Mouse (Mus musculus): ENCODE measurements around the gene Arhgap5. TPM values are rescaled to one million over a fixed set of nuclear protein-coding genes. Genes with fewer than 3 reads are reported as not detected.
A peak's percentile ranks its signal among the peaks of the same experiment; 100 is the strongest.
"Not testable (repeated sequence)": the region's sequence is repeated elsewhere in the genome, so short reads cannot be mapped to it uniquely, and the experiment has no call there.

The Arhgap5 gene
- polyA plus RNA-seq, 1 experiment from 2014 or later: 64.7 TPM

- H3K9me3 ChIP-seq: no peaks in the 10 kb centered on the region
- H3K4me2 ChIP-seq: no peak overlapping the region
- WGBS: 90% methylated on average over 3 of the region's 3 CpGs
- no peak overlapping the region for H3K27ac ChIP-seq
- H3K9ac ChIP-seq: no peak overlapping the region
- H3K36me3 ChIP-seq (replicated peaks): peaks cover 9% of the 10 kb centered on the region
- ATAC-seq (ENCODE audit: low FRiP score): no peak
- no peak overlapping the region for H3K4me3 ChIP-seq (replicated peaks)
- H3K4me1 ChIP-seq: no peaks in the 10 kb centered on the region
- H3K27me3 ChIP-seq: no peaks in the 10 kb centered on the region
Observed at GRCm38 (mm10) chr12:52555188-52555876, 51.6 kb downstream of the Arhgap5 start.

GRCm38 (mm10) chr12:52565654-52566053 is 61.9 kb downstream of the Arhgap5 start:
- H3K9ac ChIP-seq: no peak overlapping the region
- H3K4me3 ChIP-seq (replicated peaks): no peak overlapping the region
- WGBS: 93% methylated on average over 5 of the region's 5 CpGs
- no peaks in the 10 kb centered on the region for H3K9me3 ChIP-seq
- H3K27me3 ChIP-seq: no peaks in the 10 kb centered on the region
- H3K27ac ChIP-seq: no peak overlapping the region
- no peak for ATAC-seq (ENCODE audit: low FRiP score)
- H3K4me2 ChIP-seq: no peak overlapping the region
- no peaks in the 10 kb centered on the region for H3K4me1 ChIP-seq
- peaks cover 17% of the 10 kb centered on the region for H3K36me3 ChIP-seq (replicated peaks)

- whole genome bisulfite sequencing: 93% methylated on average over 2 of the region's 2 CpGs
- Histone ChIP-seq H3K9ac (no peak overlapping the region), H3K4me3 (replicated peaks) (no peak overlapping the region), H3K27me3 (no peaks in the 10 kb centered on the region), H3K9me3 (no peaks in the 10 kb centered on the region), H3K4me2 (no peak overlapping the region), H3K4me1 (no peaks in the 10 kb centered on the region), H3K27ac (no peak overlapping the region), H3K36me3 (replicated peaks) (peaks cover 6% of the 10 kb centered on the region; the same call in 1 of the 2 replicates)
- ATAC-seq (ENCODE audit: low FRiP score): no peak
Observed at GRCm38 (mm10) chr12:52573371-52573770, 69.6 kb downstream of the Arhgap5 start.

- H3K4me1 ChIP-seq; H3K4me2 ChIP-seq; ATAC-seq (ENCODE audit: low FRiP score); H3K9me3 ChIP-seq; H3K27ac ChIP-seq; H3K4me3 ChIP-seq (replicated peaks); H3K36me3 ChIP-seq (replicated peaks); H3K27me3 ChIP-seq; H3K9ac ChIP-seq: not testable (repeated sequence)
- WGBS: 78% methylated on average over 2 of the region's 2 CpGs
Observed at GRCm38 (mm10) chr12:52586466-52586865, 82.7 kb downstream of the Arhgap5 start.

- Histone ChIP-seq H3K36me3 (replicated peaks) (no peaks in the 10 kb centered on the region), H3K9me3 (no peaks in the 10 kb centered on the region), H3K4me1 (no peaks in the 10 kb centered on the region), H3K27me3 (no peaks in the 10 kb centered on the region), H3K4me3 (replicated peaks) (no peak overlapping the region), H3K27ac (no peak overlapping the region), H3K9ac (no peak overlapping the region), H3K4me2 (no peak overlapping the region)
- ATAC-seq (ENCODE audit: low FRiP score): no peak
- WGBS: 77% methylated on average over 2 of the region's 2 CpGs
Observed at GRCm38 (mm10) chr12:52587473-52588010, 83.8 kb downstream of the Arhgap5 start.

GRCm38 (mm10) chr12:52595389-52596185 is 91.8 kb downstream of the Arhgap5 start:
- 87% methylated on average over 7 of the region's 7 CpGs for WGBS
- Histone ChIP-seq H3K27me3 (no peaks in the 10 kb centered on the region), H3K4me1 (no peaks in the 10 kb centered on the region), H3K4me3 (replicated peaks) (no peak overlapping the region), H3K9me3 (0 out of 2 replicates have a peak, but pooled peaks cover 7% of the 10 kb centered on the region), H3K9ac (no peak overlapping the region), H3K4me2 (no peak overlapping the region), H3K36me3 (replicated peaks) (no peaks in the 10 kb centered on the region), H3K27ac (no peak overlapping the region)
- no peak for ATAC-seq (ENCODE audit: low FRiP score)

GRCm38 (mm10) chr12:52602471-52602870 is 98.7 kb downstream of the Arhgap5 start:
- Histone ChIP-seq H3K4me2 (peak overlapping the region; percentile 80), H3K36me3 (replicated peaks) (no peaks in the 10 kb centered on the region), H3K4me1 (peaks cover 9% of the 10 kb centered on the region), H3K27me3 (no peaks in the 10 kb centered on the region), H3K4me3 (replicated peaks) (peak overlapping the region; percentile 85), H3K27ac (0 out of 2 replicates have a peak overlapping the region, but pooled peaks have one; percentile 88), H3K9ac (peak overlapping the region; percentile 77), H3K9me3 (0 out of 2 replicates have a peak, but pooled peaks cover 7% of the 10 kb centered on the region)
- 28% methylated on average over 2 of the region's 2 CpGs for WGBS
- ATAC-seq (ENCODE audit: low FRiP score): no peak

- Histone ChIP-seq H3K36me3 (replicated peaks) (no peaks in the 10 kb centered on the region), H3K4me1 (peaks cover 9% of the 10 kb centered on the region), H3K9ac (peak overlapping the region; percentile 77), H3K4me2 (peak overlapping the region; percentile 80), H3K4me3 (replicated peaks) (peak overlapping the region; percentile 85), H3K27me3 (no peaks in the 10 kb centered on the region), H3K27ac (peak overlapping the region; percentile 88), H3K9me3 (0 out of 2 replicates have a peak, but pooled peaks cover 7% of the 10 kb centered on the region)
- 0% methylated on average over 35 of the region's 35 CpGs for WGBS
- ATAC-seq (ENCODE audit: low FRiP score): peak; percentile 91
Observed at GRCm38 (mm10) chr12:52602883-52603694, 99.3 kb downstream of the Arhgap5 start.

- peak; percentile 85 for ATAC-seq (ENCODE audit: low FRiP score)
- Histone ChIP-seq H3K36me3 (replicated peaks) (no peaks in the 10 kb centered on the region), H3K27me3 (no peaks in the 10 kb centered on the region), H3K4me2 (peak overlapping the region; percentile 80), H3K9me3 (0 out of 2 replicates have a peak, but pooled peaks cover 3% of the 10 kb centered on the region), H3K4me3 (replicated peaks) (peak overlapping the region; percentile 85), H3K27ac (peak overlapping the region; percentile 88), H3K9ac (peak overlapping the region; percentile 77), H3K4me1 (peaks cover 9% of the 10 kb centered on the region)
- WGBS: 0% methylated on average over 21 of the region's 21 CpGs
Observed at GRCm38 (mm10) chr12:52603695-52604255, 100.0 kb downstream of the Arhgap5 start.

- H3K4me1 ChIP-seq: peaks cover 9% of the 10 kb centered on the region
- under 1% methylated on average over 33 of the region's 33 CpGs for WGBS
- H3K27me3 ChIP-seq: no peaks in the 10 kb centered on the region
- H3K9ac ChIP-seq: peak overlapping the region; percentile 78
- H3K36me3 ChIP-seq (replicated peaks): no peaks in the 10 kb centered on the region
- H3K4me3 ChIP-seq (replicated peaks): peak overlapping the region; percentile 85
- peak overlapping the region; percentile 80 for H3K4me2 ChIP-seq
- H3K9me3 ChIP-seq: no peaks in the 10 kb centered on the region
- ATAC-seq (ENCODE audit: low FRiP score): peak; percentile 88
- H3K27ac ChIP-seq: peak overlapping the region; percentile 88
Observed at GRCm38 (mm10) chr12:52604256-52604991, 100.7 kb downstream of the Arhgap5 start.

- Histone ChIP-seq H3K36me3 (replicated peaks) (no peaks in the 10 kb centered on the region), H3K4me1 (peaks cover 9% of the 10 kb centered on the region), H3K4me3 (replicated peaks) (peak overlapping the region; percentile 85), H3K9ac (peak overlapping the region; percentile 78), H3K4me2 (peak overlapping the region; percentile 80), H3K27ac (peak overlapping the region; percentile 88), H3K9me3 (no peaks in the 10 kb centered on the region), H3K27me3 (no peaks in the 10 kb centered on the region)
- ATAC-seq (ENCODE audit: low FRiP score): no peak
- 52% methylated on average over 13 of the region's 13 CpGs for WGBS
Observed at GRCm38 (mm10) chr12:52604992-52605652, 101.3 kb downstream of the Arhgap5 start.

All from forebrain, embryonic 12.5 days (tissue).